Mouse (Mus musculus) large intestine, adult 2 months (tissue): ENCODE measurements at regions not wholly inside any gene's neighbourhood (a gene's known extent, or its start where the extent isn't known, plus 50 kb on each side); places are given as distances from the start of the nearest gene placed in this dataset.

ENCODE experiments used
- DNase-seq: peaks from one replicate; pipeline ENCODE4 v3.0.0-alpha.2; 2012; ENCODE audit warnings: low read depth, low spot score
- WGBS: fragments of 180-500 bp; shearing (Covaris S2); methylation state at CpG from one replicate; pipeline ENCODE4 v1.1.7; 2018; 5-methylcytosine and 5-hydroxymethylcytosine counted together

- WGBS: 95% methylated on average over 1 of the region's 1 CpGs
- no peak for DNase-seq
These were observed 207.2 kb upstream of the Cdyl start for GRCm38 (mm10) chr13:35452420-35452819.

- no peak for DNase-seq
- 90% methylated on average over 2 of the region's 2 CpGs for WGBS
These were observed 206.3 kb upstream of the Cdyl start for GRCm38 (mm10) chr13:35453222-35453914.

- WGBS: 81% methylated on average over 1 of the region's 1 CpGs
These were observed 199.6 kb upstream of the Cdyl start for GRCm38 (mm10) chr13:35460051-35460450.

GRCm38 (mm10) chr13:35463231-35463630 lies 196.4 kb upstream of the Cdyl start:
- WGBS: 84% methylated on average over 1 of the region's 1 CpGs
- no peak for DNase-seq

More at GRCm38 (mm10) chr13:35460051-35460450, 199.6 kb upstream of the Cdyl start:
- DNase-seq: no peak

- 78% methylated on average over 2 of the region's 2 CpGs for WGBS
- DNase-seq: no peak
These were observed 195.8 kb upstream of the Cdyl start for GRCm38 (mm10) chr13:35463850-35464249.

GRCm38 (mm10) chr13:35469361-35470198 lies 190.1 kb upstream of the Cdyl start:
- WGBS: 26% methylated on average over 11 of the region's 11 CpGs
- no peak for DNase-seq

- no peak for DNase-seq
- 79% methylated on average over 2 of the region's 2 CpGs for WGBS
These were observed 181.4 kb upstream of the Cdyl start for GRCm38 (mm10) chr13:35478226-35478625.

- WGBS: 81% methylated on average over 4 of the region's 4 CpGs
- no peak for DNase-seq
These were observed 177.3 kb upstream of the Cdyl start for GRCm38 (mm10) chr13:35482340-35482739.

GRCm38 (mm10) chr13:35486125-35486524 lies 173.5 kb upstream of the Cdyl start:
- no peak for DNase-seq
- 61% methylated on average over 4 of the region's 4 CpGs for WGBS

- WGBS: 94% methylated on average over 2 of the region's 2 CpGs
- DNase-seq: no peak
These were observed 159.9 kb upstream of the Cdyl start for GRCm38 (mm10) chr13:35499776-35500175.

- DNase-seq: no peak
- 63% methylated on average over 5 of the region's 5 CpGs for WGBS
These were observed 158.7 kb upstream of the Cdyl start for GRCm38 (mm10) chr13:35500891-35501290.

- WGBS: 62% methylated on average over 11 of the region's 11 CpGs
- no peak for DNase-seq
These were observed 158.1 kb upstream of the Cdyl start for GRCm38 (mm10) chr13:35501351-35502146.

- 30% methylated on average over 5 of the region's 5 CpGs for WGBS
- no peak for DNase-seq
These were observed 157.5 kb upstream of the Cdyl start for GRCm38 (mm10) chr13:35502147-35502522.

- no peak for DNase-seq
- WGBS: 46% methylated on average over 17 of the region's 17 CpGs
These were observed 156.2 kb upstream of the Cdyl start for GRCm38 (mm10) chr13:35503362-35503821.

GRCm38 (mm10) chr13:35507195-35507594 lies 152.4 kb upstream of the Cdyl start:
- DNase-seq: no peak
- WGBS: 86% methylated on average over 1 of the region's 1 CpGs

- no peak for DNase-seq
- 86% methylated on average over 8 of the region's 8 CpGs for WGBS
These were observed 147.6 kb upstream of the Cdyl start for GRCm38 (mm10) chr13:35512029-35512507.

GRCm38 (mm10) chr13:35513120-35513519 lies 146.5 kb upstream of the Cdyl start:
- 87% methylated on average over 8 of the region's 8 CpGs for WGBS
- no peak for DNase-seq

GRCm38 (mm10) chr13:35515291-35515690 lies 144.3 kb upstream of the Cdyl start:
- no peak for DNase-seq
- 78% methylated on average over 3 of the region's 3 CpGs for WGBS

- WGBS: 70% methylated on average over 3 of the region's 3 CpGs
- DNase-seq: no peak
These were observed 141.9 kb upstream of the Cdyl start for GRCm38 (mm10) chr13:35517692-35518091.

- no peak for DNase-seq
- WGBS: 94% methylated on average over 1 of the region's 1 CpGs
These were observed 137.4 kb upstream of the Cdyl start for GRCm38 (mm10) chr13:35522272-35522671.
